Mouse (Mus musculus) frontal cortex, postnatal 25 days (tissue): ENCODE measurements around the gene Dgcr8.

Source experiments
- DNase-seq, 2 experiments: peaks; one replicate each; pipeline ENCODE4 v3.0.0; 2022; ENCODE audit warnings: low spot score in 2 of 2

Gene Dgcr8

DNA sequence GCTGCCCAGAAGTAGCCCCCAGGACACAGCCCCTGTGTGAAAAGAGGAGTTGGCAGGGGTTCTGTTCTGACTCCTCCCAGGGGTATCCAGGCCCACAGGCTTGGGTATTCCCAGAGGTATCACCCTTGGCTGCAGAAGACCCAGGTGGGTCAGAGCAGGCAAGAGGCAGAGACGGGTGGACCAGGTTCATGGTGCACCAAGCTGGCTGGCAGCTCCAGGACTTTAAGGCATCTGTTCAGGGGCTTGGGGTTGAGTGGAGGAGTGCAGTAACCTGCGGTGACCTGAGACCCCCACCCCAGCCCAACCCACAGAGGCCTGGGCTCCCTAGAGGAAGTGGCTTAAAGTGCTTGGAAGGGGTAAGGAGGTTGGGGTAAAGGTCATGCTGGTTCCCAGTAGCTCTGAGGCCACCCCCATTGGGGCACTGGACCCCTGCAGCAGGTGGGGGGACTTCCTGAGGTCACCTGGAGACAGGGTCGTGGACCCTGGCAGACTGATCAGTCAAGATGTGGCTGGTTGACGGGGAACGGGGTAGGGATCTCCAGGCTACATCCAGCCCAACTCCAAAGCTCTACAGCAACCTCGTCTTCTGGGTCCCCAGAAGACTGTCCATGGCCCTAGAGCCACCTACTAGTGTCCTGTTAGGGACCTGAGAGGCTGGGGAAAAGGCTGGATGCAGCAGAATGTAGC, 68.0 kb downstream of the Dgcr8 start:
- no peak for DNase-seq

- DNase-seq: no peak
Measured at GRCm38 (mm10) chr16:18220001-18220400, 69.0 kb downstream of the Dgcr8 start.

- DNase-seq: no peak
Measured at GRCm38 (mm10) chr16:18218580-18218996, 70.5 kb downstream of the Dgcr8 start.

GRCm38 (mm10) chr16:18217579-18217978, 71.5 kb downstream of the Dgcr8 start, which contains the start of gene Ccdc188:
Ccdc188 (plus strand) TSS chr16:18217879.
- no peak for DNase-seq

DNA sequence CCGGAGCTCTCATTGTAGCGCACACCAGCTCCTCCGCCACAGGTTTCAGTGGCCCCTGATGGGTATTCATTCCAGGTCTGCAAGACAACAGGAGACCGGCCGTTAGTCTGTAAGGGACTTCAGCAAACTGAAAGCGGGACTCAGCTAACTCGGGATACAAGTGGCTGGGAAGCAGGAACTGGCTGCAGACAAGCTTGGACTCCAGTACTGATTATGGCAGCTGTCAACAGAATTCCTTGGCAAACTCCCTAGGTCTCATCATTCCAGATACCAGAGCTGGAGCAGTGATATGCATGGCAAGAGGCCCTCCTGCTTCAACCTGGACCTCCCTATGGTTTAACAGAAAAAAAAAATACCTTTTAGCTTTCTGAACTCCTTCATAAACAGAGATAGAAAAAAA, 74.2 kb downstream of the Dgcr8 start:
- DNase-seq: no peak

GRCm38 (mm10) chr16:18213689-18214088, 75.4 kb downstream of the Dgcr8 start:
- peak in 1 of 2 experiments; percentile 54 for DNase-seq

GRCm38 (mm10) chr16:18211417-18212171, 77.5 kb downstream of the Dgcr8 start:
- peak; percentile 92 to 97 for DNase-seq

- DNase-seq: peak in 1 of 2 experiments; percentile 70
Measured at GRCm38 (mm10) chr16:18210701-18211416, 78.2 kb downstream of the Dgcr8 start.
